Mouse (Mus musculus): ENCODE measurements around the gene Atraid. TPM values are rescaled to one million over a fixed set of nuclear protein-coding genes. Genes with fewer than 3 reads are reported as not detected.
A peak's percentile ranks its signal among the peaks of the same experiment; 100 is the strongest.

Gene Atraid
- polyA plus RNA-seq, 1 experiment from 2014 or later: 198 TPM

GRCm38 (mm10) chr5:31087131-31087530, 39.0 kb downstream of the Atraid start:
- H3K4me1 ChIP-seq (replicated peaks; ENCODE audit: control insufficient read depth, insufficient read depth, low read length): peaks cover 21% of the 10 kb centered on the region
- 81% methylated on average over 2 of the region's 2 CpGs for WGBS
- no peaks in the 10 kb centered on the region for H3K9me3 ChIP-seq (ENCODE audit: control insufficient read depth, low read length)
- no peak for ATAC-seq (ENCODE audit: low FRiP score)
- H3K9ac ChIP-seq: no peak overlapping the region
- no peak overlapping the region for H3K4me3 ChIP-seq (replicated peaks; ENCODE audit: low read length)
- no peak for DNase-seq (ENCODE audit: low spot score)
- H3K27me3 ChIP-seq (ENCODE audit: control insufficient read depth, insufficient read depth, low read length): peaks cover 29% of the 10 kb centered on the region
- no peak overlapping the region for H3K4me2 ChIP-seq (replicated peaks)
- H3K27ac ChIP-seq: no peak overlapping the region
- H3K36me3 ChIP-seq (replicated peaks; ENCODE audit: control insufficient read depth, insufficient read depth): no peaks in the 10 kb centered on the region

GRCm38 (mm10) chr5:31092231-31092975, 44.3 kb downstream of the Atraid start:
- no peaks in the 10 kb centered on the region for H3K9me3 ChIP-seq (ENCODE audit: control insufficient read depth, low read length)
- no peak; the same call in 1 of the 2 replicates for ATAC-seq (ENCODE audit: low FRiP score)
- WGBS: 2% methylated on average over 45 of the region's 53 CpGs
- peak overlapping the region; percentile 57 for H3K27ac ChIP-seq
- H3K4me2 ChIP-seq (replicated peaks): peak overlapping the region; percentile 50
- no peak for DNase-seq (ENCODE audit: low spot score)
- peak overlapping the region; percentile 58 for H3K4me3 ChIP-seq (replicated peaks; ENCODE audit: low read length)
- peaks cover 33% of the 10 kb centered on the region; the same call in 1 of the 2 replicates for H3K4me1 ChIP-seq (replicated peaks; ENCODE audit: control insufficient read depth, insufficient read depth, low read length)
- peaks cover 82% of the 10 kb centered on the region for H3K27me3 ChIP-seq (ENCODE audit: control insufficient read depth, insufficient read depth, low read length)
- no peaks in the 10 kb centered on the region for H3K36me3 ChIP-seq (replicated peaks; ENCODE audit: control insufficient read depth, insufficient read depth)
- peak overlapping the region; percentile 85 for H3K9ac ChIP-seq

- Histone ChIP-seq H3K27ac (peak overlapping the region; percentile 57), H3K27me3 (ENCODE audit: control insufficient read depth, insufficient read depth, low read length) (peaks cover 90% of the 10 kb centered on the region), H3K4me3 (replicated peaks; ENCODE audit: low read length) (peak overlapping the region; percentile 58), H3K9ac (peak overlapping the region; percentile 85), H3K4me2 (replicated peaks) (peak overlapping the region; percentile 50), H3K9me3 (ENCODE audit: control insufficient read depth, low read length) (no peaks in the 10 kb centered on the region), H3K36me3 (replicated peaks; ENCODE audit: control insufficient read depth, insufficient read depth) (no peaks in the 10 kb centered on the region), H3K4me1 (replicated peaks; ENCODE audit: control insufficient read depth, insufficient read depth, low read length) (peaks cover 33% of the 10 kb centered on the region; the same call in 1 of the 2 replicates)
- WGBS: 1% methylated on average over 39 of the region's 54 CpGs
- DNase-seq (ENCODE audit: low spot score) (no peak), ATAC-seq (ENCODE audit: low FRiP score) (peak; percentile 64)
Measured at GRCm38 (mm10) chr5:31093151-31094041, 45.3 kb downstream of the Atraid start.

- DNase-seq (ENCODE audit: low spot score): no peak
Measured at GRCm38 (mm10) chr5:31094100-31094798, 46.1 kb downstream of the Atraid start.

GRCm38 (mm10) chr5:31094799-31095691, 46.9 kb downstream of the Atraid start:
- WGBS: under 1% methylated on average over 59 of the region's 59 CpGs
- H3K4me2 ChIP-seq (replicated peaks): peak overlapping the region; percentile 50
- H3K9me3 ChIP-seq (ENCODE audit: control insufficient read depth, low read length): no peaks in the 10 kb centered on the region
- H3K27ac ChIP-seq: no peak overlapping the region
- H3K9ac ChIP-seq: 0 out of 2 replicates have a peak overlapping the region, but pooled peaks have one; percentile 16
- peak overlapping the region; percentile 23 for H3K4me3 ChIP-seq (replicated peaks; ENCODE audit: low read length)
- DNase-seq (ENCODE audit: low spot score): no peak
- H3K36me3 ChIP-seq (replicated peaks; ENCODE audit: control insufficient read depth, insufficient read depth): no peaks in the 10 kb centered on the region
- H3K27me3 ChIP-seq (ENCODE audit: control insufficient read depth, insufficient read depth, low read length): peaks cover 93% of the 10 kb centered on the region
- peaks cover 33% of the 10 kb centered on the region; the same call in 1 of the 2 replicates for H3K4me1 ChIP-seq (replicated peaks; ENCODE audit: control insufficient read depth, insufficient read depth, low read length)
- no peak; the same call in 1 of the 2 replicates for ATAC-seq (ENCODE audit: low FRiP score)

More at GRCm38 (mm10) chr5:31094100-31094798, 46.1 kb downstream of the Atraid start:
- ATAC-seq (ENCODE audit: low FRiP score): no peak
- no peak overlapping the region for H3K9ac ChIP-seq
- peaks cover 33% of the 10 kb centered on the region; the same call in 1 of the 2 replicates for H3K4me1 ChIP-seq (replicated peaks; ENCODE audit: control insufficient read depth, insufficient read depth, low read length)
- H3K9me3 ChIP-seq (ENCODE audit: control insufficient read depth, low read length): no peaks in the 10 kb centered on the region
- H3K27ac ChIP-seq: no peak overlapping the region
- 2% methylated on average over 29 of the region's 29 CpGs for WGBS
- peaks cover 95% of the 10 kb centered on the region for H3K27me3 ChIP-seq (ENCODE audit: control insufficient read depth, insufficient read depth, low read length)
- H3K4me3 ChIP-seq (replicated peaks; ENCODE audit: low read length): peak overlapping the region; percentile 58
- no peaks in the 10 kb centered on the region for H3K36me3 ChIP-seq (replicated peaks; ENCODE audit: control insufficient read depth, insufficient read depth)
- H3K4me2 ChIP-seq (replicated peaks): peak overlapping the region; percentile 50

- H3K36me3 ChIP-seq (replicated peaks; ENCODE audit: control insufficient read depth, insufficient read depth): no peaks in the 10 kb centered on the region
- no peak overlapping the region for H3K9ac ChIP-seq
- H3K9me3 ChIP-seq (ENCODE audit: control insufficient read depth, low read length): no peaks in the 10 kb centered on the region
- H3K27me3 ChIP-seq (ENCODE audit: control insufficient read depth, insufficient read depth, low read length): peaks cover 84% of the 10 kb centered on the region
- H3K27ac ChIP-seq: no peak overlapping the region
- ATAC-seq (ENCODE audit: low FRiP score): no peak
- H3K4me2 ChIP-seq (replicated peaks): peak overlapping the region; percentile 50
- DNase-seq (ENCODE audit: low spot score): no peak
- peaks cover 33% of the 10 kb centered on the region; the same call in 1 of the 2 replicates for H3K4me1 ChIP-seq (replicated peaks; ENCODE audit: control insufficient read depth, insufficient read depth, low read length)
- H3K4me3 ChIP-seq (replicated peaks; ENCODE audit: low read length): peak overlapping the region; percentile 23
- WGBS: 23% methylated on average over 11 of the region's 11 CpGs
Measured at GRCm38 (mm10) chr5:31095711-31096480, 47.8 kb downstream of the Atraid start.

All from hindbrain, embryonic 14.5 days (tissue).